Mouse (Mus musculus): ENCODE measurements around the gene Ctxn1. TPM values are rescaled to one million over a fixed set of nuclear protein-coding genes. Genes with fewer than 3 reads are reported as not detected.
"Not testable (repeated sequence)": the region's sequence is repeated elsewhere in the genome, so short reads cannot be mapped to it uniquely, and the experiment has no call there.

Gene Ctxn1
- polyA plus RNA-seq, 1 experiment from 2014 or later = 65.9 TPM

GRCm38 (mm10) chr8:4265160-4265914 is 6.3 kb upstream of the Ctxn1 start:
- WGBS = 91% methylated on average over 15 of the region's 15 CpGs
- ATAC-seq (ENCODE audit: insufficient read depth, low FRiP score) = no peak
- Histone ChIP-seq H3K27ac (ENCODE audit: low read length) (no peak overlapping the region), H3K4me3 (replicated peaks; ENCODE audit: low read length) (no peak overlapping the region), H3K9ac (ENCODE audit: low read length) (no peak overlapping the region), H3K4me1 (ENCODE audit: control insufficient read depth, insufficient read depth, low read length) (no peaks in the 10 kb centered on the region), H3K4me2 (ENCODE audit: low read depth, low read length) (no peak overlapping the region), H3K9me3 (replicated peaks; ENCODE audit: control insufficient read depth, low read length) (no peaks in the 10 kb centered on the region), H3K27me3 (ENCODE audit: control insufficient read depth, insufficient read depth, low read length) (no peaks in the 10 kb centered on the region), H3K36me3 (ENCODE audit: control insufficient read depth, insufficient read depth, low read length) (peaks cover 27% of the 10 kb centered on the region; the same call in 1 of the 2 replicates)

- Histone ChIP-seq H3K9ac (ENCODE audit: low read length) (no peak overlapping the region), H3K9me3 (replicated peaks; ENCODE audit: control insufficient read depth, low read length) (no peaks in the 10 kb centered on the region), H3K4me3 (replicated peaks; ENCODE audit: low read length) (no peak overlapping the region), H3K4me1 (ENCODE audit: control insufficient read depth, insufficient read depth, low read length) (peaks cover 7% of the 10 kb centered on the region), H3K4me2 (ENCODE audit: low read depth, low read length) (no peak overlapping the region), H3K27ac (ENCODE audit: low read length) (no peak overlapping the region), H3K36me3 (ENCODE audit: control insufficient read depth, insufficient read depth, low read length) (peaks cover 26% of the 10 kb centered on the region; the same call in 1 of the 2 replicates), H3K27me3 (ENCODE audit: control insufficient read depth, insufficient read depth, low read length) (no peaks in the 10 kb centered on the region)
- 85% methylated on average over 8 of the region's 8 CpGs for WGBS
- ATAC-seq (ENCODE audit: insufficient read depth, low FRiP score) = no peak
These were observed 4.2 kb upstream of the Ctxn1 start for GRCm38 (mm10) chr8:4263105-4263791.

- no peaks in the 10 kb centered on the region for H3K27me3 ChIP-seq (ENCODE audit: control insufficient read depth, insufficient read depth, low read length)
- peaks cover 13% of the 10 kb centered on the region for H3K36me3 ChIP-seq (ENCODE audit: control insufficient read depth, insufficient read depth, low read length)
- no peaks in the 10 kb centered on the region for H3K9me3 ChIP-seq (replicated peaks; ENCODE audit: control insufficient read depth, low read length)
- H3K4me3 ChIP-seq (replicated peaks; ENCODE audit: low read length) = no peak overlapping the region
- H3K4me1 ChIP-seq (ENCODE audit: control insufficient read depth, insufficient read depth, low read length) = peaks cover 13% of the 10 kb centered on the region
- peak overlapping the region; percentile 12; the same call in 1 of the 2 replicates for H3K9ac ChIP-seq (ENCODE audit: low read length)
- 90% methylated on average over 4 of the region's 4 CpGs for WGBS
- H3K27ac ChIP-seq (ENCODE audit: low read length) = peak overlapping the region; percentile 78
- H3K4me2 ChIP-seq (ENCODE audit: low read depth, low read length) = no peak overlapping the region
- no peak for ATAC-seq (ENCODE audit: insufficient read depth, low FRiP score)
These were observed 714 bp upstream of the Ctxn1 start for GRCm38 (mm10) chr8:4259805-4260170.

GRCm38 (mm10) chr8:4258678-4259077 is 396 bp downstream of the Ctxn1 start:
- Histone ChIP-seq H3K9ac (ENCODE audit: low read length) (peak overlapping the region; percentile 80), H3K27ac (ENCODE audit: low read length) (peak overlapping the region; percentile 78), H3K4me2 (ENCODE audit: low read depth, low read length) (peak overlapping the region; percentile 91), H3K36me3 (ENCODE audit: control insufficient read depth, insufficient read depth, low read length) (peaks cover 13% of the 10 kb centered on the region), H3K4me1 (ENCODE audit: control insufficient read depth, insufficient read depth, low read length) (peaks cover 20% of the 10 kb centered on the region), H3K27me3 (ENCODE audit: control insufficient read depth, insufficient read depth, low read length) (no peaks in the 10 kb centered on the region), H3K9me3 (replicated peaks; ENCODE audit: control insufficient read depth, low read length) (no peaks in the 10 kb centered on the region), H3K4me3 (replicated peaks; ENCODE audit: low read length) (peak overlapping the region; percentile 79)
- peak; percentile 63 for ATAC-seq (ENCODE audit: insufficient read depth, low FRiP score)
- WGBS = 0% methylated on average over 31 of the region's 32 CpGs

- peak overlapping the region; percentile 91 for H3K4me2 ChIP-seq (ENCODE audit: low read depth, low read length)
- no peaks in the 10 kb centered on the region for H3K27me3 ChIP-seq (ENCODE audit: control insufficient read depth, insufficient read depth, low read length)
- H3K4me1 ChIP-seq (ENCODE audit: control insufficient read depth, insufficient read depth, low read length) = peaks cover 21% of the 10 kb centered on the region
- WGBS = 3% methylated on average over 33 of the region's 35 CpGs
- H3K9me3 ChIP-seq (replicated peaks; ENCODE audit: control insufficient read depth, low read length) = no peaks in the 10 kb centered on the region
- H3K9ac ChIP-seq (ENCODE audit: low read length) = peak overlapping the region; percentile 80
- H3K27ac ChIP-seq (ENCODE audit: low read length) = peak overlapping the region; percentile 78
- H3K4me3 ChIP-seq (replicated peaks; ENCODE audit: low read length) = peak overlapping the region; percentile 79
- H3K36me3 ChIP-seq (ENCODE audit: control insufficient read depth, insufficient read depth, low read length) = peaks cover 9% of the 10 kb centered on the region
- ATAC-seq (ENCODE audit: insufficient read depth, low FRiP score) = peak; percentile 48
These were observed 841 bp downstream of the Ctxn1 start for GRCm38 (mm10) chr8:4258233-4258632.

- peak overlapping the region; percentile 80 for H3K9ac ChIP-seq (ENCODE audit: low read length)
- 0 out of 2 replicates have a peak overlapping the region, but pooled peaks have one; percentile 91 for H3K4me2 ChIP-seq (ENCODE audit: low read depth, low read length)
- 79% methylated on average over 4 of the region's 4 CpGs for WGBS
- H3K4me1 ChIP-seq (ENCODE audit: control insufficient read depth, insufficient read depth, low read length) = peaks cover 24% of the 10 kb centered on the region
- H3K9me3 ChIP-seq (replicated peaks; ENCODE audit: control insufficient read depth, low read length) = no peaks in the 10 kb centered on the region
- ATAC-seq (ENCODE audit: insufficient read depth, low FRiP score) = no peak
- no peaks in the 10 kb centered on the region for H3K27me3 ChIP-seq (ENCODE audit: control insufficient read depth, insufficient read depth, low read length)
- peaks cover 9% of the 10 kb centered on the region for H3K36me3 ChIP-seq (ENCODE audit: control insufficient read depth, insufficient read depth, low read length)
- H3K4me3 ChIP-seq (replicated peaks; ENCODE audit: low read length) = no peak overlapping the region
- H3K27ac ChIP-seq (ENCODE audit: low read length) = peak overlapping the region; percentile 78
These were observed 1.7 kb downstream of the Ctxn1 start for GRCm38 (mm10) chr8:4257350-4257749.

- Histone ChIP-seq H3K27ac (ENCODE audit: low read length) (peak overlapping the region; percentile 78), H3K36me3 (ENCODE audit: control insufficient read depth, insufficient read depth, low read length) (peaks cover 9% of the 10 kb centered on the region), H3K4me1 (ENCODE audit: control insufficient read depth, insufficient read depth, low read length) (peaks cover 26% of the 10 kb centered on the region), H3K4me2 (ENCODE audit: low read depth, low read length) (no peak overlapping the region), H3K27me3 (ENCODE audit: control insufficient read depth, insufficient read depth, low read length) (no peaks in the 10 kb centered on the region), H3K9me3 (replicated peaks; ENCODE audit: control insufficient read depth, low read length) (no peaks in the 10 kb centered on the region), H3K4me3 (replicated peaks; ENCODE audit: low read length) (no peak overlapping the region), H3K9ac (ENCODE audit: low read length) (peak overlapping the region; percentile 80)
- ATAC-seq (ENCODE audit: insufficient read depth, low FRiP score) = no peak
- WGBS = 46% methylated on average over 4 of the region's 4 CpGs
These were observed 2.2 kb downstream of the Ctxn1 start for GRCm38 (mm10) chr8:4256911-4257310.

- not testable (repeated sequence) for H3K9me3 ChIP-seq (replicated peaks; ENCODE audit: control insufficient read depth, low read length); H3K9ac ChIP-seq (ENCODE audit: low read length); H3K4me2 ChIP-seq (ENCODE audit: low read depth, low read length); H3K4me3 ChIP-seq (replicated peaks; ENCODE audit: low read length); ATAC-seq (ENCODE audit: insufficient read depth, low FRiP score); H3K36me3 ChIP-seq (ENCODE audit: control insufficient read depth, insufficient read depth, low read length); H3K27ac ChIP-seq (ENCODE audit: low read length); H3K27me3 ChIP-seq (ENCODE audit: control insufficient read depth, insufficient read depth, low read length)
- WGBS = 81% methylated on average over 7 of the region's 7 CpGs
- H3K4me1 ChIP-seq (ENCODE audit: control insufficient read depth, insufficient read depth, low read length) = peaks cover 26% of the 10 kb centered on the region
These were observed 3.6 kb downstream of the Ctxn1 start for GRCm38 (mm10) chr8:4255471-4255870.

- WGBS = 61% methylated on average over 6 of the region's 6 CpGs
- peaks cover 19% of the 10 kb centered on the region for H3K4me1 ChIP-seq (ENCODE audit: control insufficient read depth, insufficient read depth, low read length)
- H3K9ac ChIP-seq (ENCODE audit: low read length) = 0 out of 2 replicates have a peak overlapping the region, but pooled peaks have one; percentile 46
- peak overlapping the region; percentile 93 for H3K4me3 ChIP-seq (replicated peaks; ENCODE audit: low read length)
- H3K27ac ChIP-seq (ENCODE audit: low read length) = peak overlapping the region; percentile 91
- peak overlapping the region; percentile 81 for H3K4me2 ChIP-seq (ENCODE audit: low read depth, low read length)
- no peak for ATAC-seq (ENCODE audit: insufficient read depth, low FRiP score)
- H3K36me3 ChIP-seq (ENCODE audit: control insufficient read depth, insufficient read depth, low read length) = peaks cover 5% of the 10 kb centered on the region
- H3K27me3 ChIP-seq (ENCODE audit: control insufficient read depth, insufficient read depth, low read length) = no peaks in the 10 kb centered on the region
- H3K9me3 ChIP-seq (replicated peaks; ENCODE audit: control insufficient read depth, low read length) = no peaks in the 10 kb centered on the region
These were observed 5.1 kb downstream of the Ctxn1 start for GRCm38 (mm10) chr8:4254001-4254400.

Data from stomach, embryonic 16.5 days (tissue).